Mouse (Mus musculus): ENCODE measurements around the gene Tnfrsf17.
"Not testable (repeated sequence)": the region's sequence is repeated elsewhere in the genome, so short reads cannot be mapped to it uniquely, and the experiment has no call there.

Tnfrsf17 gene

GRCm38 (mm10) chr16:11343292-11343815 lies 29.7 kb downstream of the Tnfrsf17 start:
- no peak for DNase-seq (ENCODE audit: low read depth, low spot score)

- DNase-seq (ENCODE audit: low read depth, low spot score) = no peak
Observed at GRCm38 (mm10) chr16:11351903-11352302, 38.3 kb downstream of the Tnfrsf17 start.

- DNase-seq (ENCODE audit: low read depth, low spot score) = no peak
Observed at GRCm38 (mm10) chr16:11359173-11359572, 45.6 kb downstream of the Tnfrsf17 start.

- DNase-seq (ENCODE audit: low read depth, low spot score) = no peak
Observed at GRCm38 (mm10) chr16:11359919-11360318, 46.3 kb downstream of the Tnfrsf17 start.

- not testable (repeated sequence) for DNase-seq (ENCODE audit: low read depth, low spot score)
Observed at GRCm38 (mm10) chr16:11360576-11360975, 47.0 kb downstream of the Tnfrsf17 start.

- DNase-seq (ENCODE audit: low read depth, low spot score) = no peak
Observed at GRCm38 (mm10) chr16:11365626-11366025, 52.0 kb downstream of the Tnfrsf17 start.

- no peak for DNase-seq (ENCODE audit: low read depth, low spot score)
Observed at GRCm38 (mm10) chr16:11366851-11367250, 53.2 kb downstream of the Tnfrsf17 start.

- no peak for DNase-seq (ENCODE audit: low read depth, low spot score)
Observed at GRCm38 (mm10) chr16:11368412-11368811, 54.8 kb downstream of the Tnfrsf17 start.

- DNase-seq (ENCODE audit: low read depth, low spot score) = no peak
Observed at GRCm38 (mm10) chr16:11369162-11369561, 55.5 kb downstream of the Tnfrsf17 start.

GRCm38 (mm10) chr16:11369642-11370041 lies 56.0 kb downstream of the Tnfrsf17 start:
- DNase-seq (ENCODE audit: low read depth, low spot score) = no peak

All from c-Kit-negative CD71-positive TER-119-positive erythroid progenitor cells, embryonic 14.5 days (primary cell).